Mouse (Mus musculus): ENCODE measurements at regions not wholly inside any gene's neighbourhood (a gene's known extent, or its start where the extent isn't known, plus 50 kb on each side); places are given as distances from the start of the nearest gene placed in this dataset.
A peak's percentile ranks its signal among the peaks of the same experiment; 100 is the strongest.
"Not testable (repeated sequence)": the region's sequence is repeated elsewhere in the genome, so short reads cannot be mapped to it uniquely, and the experiment has no call there.

DNA sequence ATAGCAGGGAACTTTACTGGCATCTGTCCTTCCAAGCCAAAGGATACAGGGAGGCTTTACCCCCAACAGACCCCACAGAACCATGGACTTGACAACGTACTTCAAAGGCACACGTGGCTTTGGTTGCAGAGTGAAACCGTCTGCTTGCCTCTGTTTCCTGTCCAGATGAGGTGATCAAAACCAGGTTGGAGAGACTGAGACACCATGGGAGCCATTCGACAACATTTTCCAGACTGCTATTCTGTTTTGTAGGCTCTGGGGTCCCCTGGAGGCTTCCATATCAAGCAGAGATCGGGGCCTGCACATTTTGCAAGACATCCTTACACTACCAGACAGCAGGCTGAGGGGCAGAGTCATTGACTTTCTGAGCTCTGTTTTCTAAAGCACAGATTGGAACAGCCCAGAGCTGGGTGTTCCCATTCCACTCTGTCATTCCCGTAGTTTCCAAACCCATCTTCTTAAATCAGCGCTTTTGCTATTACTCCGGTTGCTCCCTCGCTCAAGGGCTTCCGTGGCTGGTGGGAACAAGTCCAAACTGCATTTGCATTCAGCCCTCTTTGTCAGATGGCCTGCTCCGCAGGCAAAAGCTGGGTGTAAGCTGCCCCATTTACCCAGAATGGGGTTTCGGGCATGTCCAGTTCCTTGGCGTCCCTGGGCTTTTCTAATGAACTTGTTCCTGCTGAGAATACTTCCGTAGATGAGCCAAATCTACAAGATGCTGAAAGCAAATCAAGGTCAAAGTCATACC, 244.5 kb upstream of the Jarid2 start:
- peak; percentile 70 to 81 for DNase-seq
- WGBS, result 24% methylated on average over 14 of the region's 14 CpGs
- peaks cover 8% of the 10 kb centered on the region; the same call in 1 of the 2 replicates for H3K4me1 ChIP-seq (ENCODE audit: control insufficient read depth, insufficient read depth, low read length)
- no peaks in the 10 kb centered on the region for H3K27me3 ChIP-seq (ENCODE audit: control insufficient read depth, insufficient read depth, low read length)
- peak overlapping the region; percentile 51 for H3K27ac ChIP-seq (ENCODE audit: insufficient read depth, low read length)
- no peak overlapping the region for H3K4me3 ChIP-seq (replicated peaks; ENCODE audit: insufficient read depth, low read depth, low read length)
- no peak for TF ChIP-seq POLR2A (IDR thresholded peaks at IDR 0.05; ENCODE audit: borderline replicate concordance, insufficient read depth, low read length)
- no peak for TF ChIP-seq CTCF (IDR thresholded peaks at IDR 0.05; ENCODE audit: borderline replicate concordance, insufficient read depth, low read depth, low read length)

DNA sequence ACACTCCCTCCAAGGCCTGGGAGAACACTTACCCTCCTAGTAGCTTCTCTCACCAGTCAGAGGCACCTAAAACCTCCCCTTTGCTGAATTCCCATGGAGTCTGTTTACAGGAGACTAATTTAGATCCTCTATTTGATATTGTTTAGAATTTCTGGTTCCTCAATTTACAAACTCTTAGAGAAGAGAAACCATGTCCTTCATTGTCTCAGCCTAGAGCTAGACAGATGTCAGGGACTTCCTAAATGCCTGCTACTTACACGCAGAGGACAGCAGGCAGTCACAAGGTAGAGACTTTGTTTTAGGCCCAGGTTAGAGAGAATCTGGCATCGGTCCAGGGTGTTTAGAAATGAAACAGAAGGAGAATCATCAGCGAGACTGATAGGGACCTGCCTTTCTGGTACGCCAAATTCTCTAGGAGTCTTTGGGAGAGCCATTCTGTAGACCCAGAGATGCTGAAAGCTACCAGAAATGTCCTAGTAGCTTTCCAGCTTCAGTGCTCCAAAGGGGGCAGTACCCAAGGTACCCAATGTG, 238.3 kb upstream of the Jarid2 start:
- 65% methylated on average over 4 of the region's 4 CpGs for WGBS
- no peak for DNase-seq
- no peaks in the 10 kb centered on the region for H3K27me3 ChIP-seq (ENCODE audit: control insufficient read depth, insufficient read depth, low read length)
- H3K27ac ChIP-seq (ENCODE audit: insufficient read depth, low read length), result no peak overlapping the region
- TF ChIP-seq CTCF (IDR thresholded peaks at IDR 0.05; ENCODE audit: borderline replicate concordance, insufficient read depth, low read depth, low read length), result no peak
- no peak for TF ChIP-seq POLR2A (IDR thresholded peaks at IDR 0.05; ENCODE audit: borderline replicate concordance, insufficient read depth, low read length)
- peaks cover 4% of the 10 kb centered on the region; the same call in 1 of the 2 replicates for H3K4me1 ChIP-seq (ENCODE audit: control insufficient read depth, insufficient read depth, low read length)
- no peak overlapping the region for H3K4me3 ChIP-seq (replicated peaks; ENCODE audit: insufficient read depth, low read depth, low read length)

DNA sequence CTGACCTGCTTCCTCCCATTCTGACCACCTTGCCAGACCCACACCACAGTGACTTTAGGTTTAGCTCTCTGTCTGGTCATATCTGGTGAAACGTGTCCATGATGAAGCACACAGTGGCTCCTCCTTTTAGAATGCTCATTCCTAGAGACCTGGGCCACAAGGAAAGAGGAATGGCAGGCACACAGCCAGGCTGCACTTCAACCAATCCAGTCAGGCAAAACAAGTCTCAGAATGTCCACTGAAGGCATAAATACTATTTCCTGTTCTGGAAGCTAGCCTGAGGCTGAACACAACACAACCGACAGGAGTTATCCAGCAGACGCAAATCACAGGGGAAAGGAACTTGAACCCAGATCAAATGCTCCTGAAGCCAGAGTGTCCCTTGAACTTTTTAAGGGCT, 235.4 kb upstream of the Jarid2 start:
- H3K4me3 ChIP-seq (replicated peaks; ENCODE audit: insufficient read depth, low read depth, low read length), result no peak overlapping the region
- DNase-seq, result no peak
- H3K27me3 ChIP-seq (ENCODE audit: control insufficient read depth, insufficient read depth, low read length), result no peaks in the 10 kb centered on the region
- WGBS, result 74% methylated on average over 3 of the region's 3 CpGs
- TF ChIP-seq POLR2A (IDR thresholded peaks at IDR 0.05; ENCODE audit: borderline replicate concordance, insufficient read depth, low read length) (no peak), CTCF (IDR thresholded peaks at IDR 0.05; ENCODE audit: borderline replicate concordance, insufficient read depth, low read depth, low read length) (no peak)
- no peak overlapping the region for H3K27ac ChIP-seq (ENCODE audit: insufficient read depth, low read length)
- peaks cover 11% of the 10 kb centered on the region; the same call in 1 of the 2 replicates for H3K4me1 ChIP-seq (ENCODE audit: control insufficient read depth, insufficient read depth, low read length)

DNA sequence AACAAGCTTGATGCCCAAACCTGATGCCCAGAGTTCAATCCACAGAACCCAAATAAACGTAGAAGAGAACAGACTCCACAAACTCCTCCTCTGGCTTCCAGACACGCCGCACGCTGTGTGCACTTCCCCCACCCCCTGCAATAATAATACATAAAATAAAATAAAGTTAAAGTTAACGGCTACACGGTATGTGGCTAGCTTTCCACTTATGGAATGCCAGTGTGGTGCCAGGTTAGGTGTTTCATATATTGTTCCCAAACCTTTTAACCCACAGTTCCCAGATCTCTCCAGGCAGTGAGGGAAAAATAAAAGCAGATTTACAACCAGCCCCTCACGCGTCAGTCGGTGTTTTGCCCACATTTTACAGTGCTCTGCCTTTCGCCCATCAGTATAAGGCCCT, 233.8 kb upstream of the Jarid2 start:
- no peak overlapping the region for H3K27ac ChIP-seq (ENCODE audit: insufficient read depth, low read length)
- WGBS, result 98% methylated on average over 10 of the region's 10 CpGs
- TF ChIP-seq CTCF (IDR thresholded peaks at IDR 0.05; ENCODE audit: borderline replicate concordance, insufficient read depth, low read depth, low read length) (no peak), POLR2A (IDR thresholded peaks at IDR 0.05; ENCODE audit: borderline replicate concordance, insufficient read depth, low read length) (no peak)
- DNase-seq, result no peak
- no peak overlapping the region for H3K4me3 ChIP-seq (replicated peaks; ENCODE audit: insufficient read depth, low read depth, low read length)
- H3K27me3 ChIP-seq (ENCODE audit: control insufficient read depth, insufficient read depth, low read length), result no peaks in the 10 kb centered on the region
- peaks cover 11% of the 10 kb centered on the region; the same call in 1 of the 2 replicates for H3K4me1 ChIP-seq (ENCODE audit: control insufficient read depth, insufficient read depth, low read length)

DNA sequence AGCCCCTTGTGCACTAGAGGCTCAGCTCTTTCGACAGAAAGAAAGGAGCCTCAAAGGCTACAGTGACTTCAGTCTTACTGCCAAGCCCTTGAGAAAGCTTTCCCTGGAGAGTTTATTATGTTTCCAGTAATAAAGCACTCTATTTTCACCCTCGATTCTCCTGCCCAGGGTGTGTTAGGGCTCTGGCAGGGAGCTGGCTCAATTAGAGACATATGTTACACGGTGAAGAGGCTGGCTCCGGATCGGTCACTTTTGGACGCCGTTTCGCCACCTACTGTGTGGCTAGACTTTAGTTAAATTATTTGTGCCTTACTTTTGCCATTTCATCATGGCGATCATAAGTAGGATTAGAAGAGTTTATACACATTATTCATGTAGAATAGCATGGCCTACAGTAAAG, 232.7 kb upstream of the Jarid2 start:
- Histone ChIP-seq H3K4me3 (replicated peaks; ENCODE audit: insufficient read depth, low read depth, low read length) (no peak overlapping the region), H3K27me3 (ENCODE audit: control insufficient read depth, insufficient read depth, low read length) (no peaks in the 10 kb centered on the region), H3K27ac (ENCODE audit: insufficient read depth, low read length) (no peak overlapping the region), H3K4me1 (ENCODE audit: control insufficient read depth, insufficient read depth, low read length) (peaks cover 11% of the 10 kb centered on the region)
- TF ChIP-seq POLR2A (IDR thresholded peaks at IDR 0.05; ENCODE audit: borderline replicate concordance, insufficient read depth, low read length) (no peak), CTCF (IDR thresholded peaks at IDR 0.05; ENCODE audit: borderline replicate concordance, insufficient read depth, low read depth, low read length) (no peak)
- DNase-seq, result peak; percentile 81 to 86
- WGBS, result 5% methylated on average over 9 of the region's 9 CpGs

DNA sequence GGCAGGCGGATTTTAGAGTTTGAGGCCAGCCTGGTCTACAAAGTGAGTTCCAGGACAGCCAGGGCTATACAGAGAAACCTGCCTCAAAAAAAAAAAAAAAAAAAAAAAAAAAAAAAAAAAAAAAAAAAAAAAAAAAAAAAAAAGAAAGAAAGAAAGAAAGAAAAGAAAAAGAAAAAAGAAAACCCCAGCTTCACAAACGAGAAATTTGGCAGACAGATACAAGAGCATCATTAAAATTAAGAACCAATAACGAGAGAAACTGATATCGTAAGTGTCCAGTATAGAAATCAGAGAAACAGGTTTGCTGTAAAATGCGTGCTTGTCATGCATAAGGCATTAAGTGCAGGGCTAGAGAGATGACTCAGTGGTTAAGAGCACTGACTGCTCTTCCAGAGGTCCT, 228.4 kb upstream of the Jarid2 start:
- H3K4me3 ChIP-seq (replicated peaks; ENCODE audit: insufficient read depth, low read depth, low read length); DNase-seq; H3K27ac ChIP-seq (ENCODE audit: insufficient read depth, low read length); H3K27me3 ChIP-seq (ENCODE audit: control insufficient read depth, insufficient read depth, low read length): not testable (repeated sequence)
- peaks cover 25% of the 10 kb centered on the region for H3K4me1 ChIP-seq (ENCODE audit: control insufficient read depth, insufficient read depth, low read length)
- WGBS, result 89% methylated on average over 5 of the region's 5 CpGs

DNA sequence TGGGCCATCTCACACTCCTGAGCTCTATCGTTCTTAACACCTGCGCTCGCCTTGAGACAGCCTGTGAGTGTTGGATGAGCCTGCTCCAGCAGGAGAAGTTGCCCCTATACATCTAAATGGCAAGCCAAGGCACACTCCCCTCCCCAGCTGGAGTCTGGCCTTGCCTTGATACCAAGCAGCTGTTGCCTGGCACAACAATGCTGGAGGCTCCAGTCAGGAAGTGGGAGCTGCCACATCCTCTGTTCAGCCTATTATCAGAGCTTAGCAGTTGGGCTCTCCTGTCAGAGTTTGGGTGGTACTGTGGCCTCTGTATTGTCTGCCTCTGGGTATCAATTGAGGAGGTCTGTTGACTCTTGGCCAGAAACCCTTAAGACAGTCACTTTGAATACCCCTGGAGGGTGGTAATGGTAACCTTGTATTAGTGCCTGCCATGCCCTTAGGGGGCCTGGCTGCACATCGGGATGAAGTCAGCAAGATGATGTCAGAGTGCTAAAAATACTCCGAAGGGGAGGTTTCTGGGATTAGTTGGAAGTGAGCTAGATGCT, 227.4 kb upstream of the Jarid2 start:
- Histone ChIP-seq H3K4me3 (replicated peaks; ENCODE audit: insufficient read depth, low read depth, low read length) (no peak overlapping the region), H3K27me3 (ENCODE audit: control insufficient read depth, insufficient read depth, low read length) (no peaks in the 10 kb centered on the region), H3K27ac (ENCODE audit: insufficient read depth, low read length) (no peak overlapping the region), H3K4me1 (ENCODE audit: control insufficient read depth, insufficient read depth, low read length) (peaks cover 20% of the 10 kb centered on the region)
- TF ChIP-seq POLR2A (IDR thresholded peaks at IDR 0.05; ENCODE audit: borderline replicate concordance, insufficient read depth, low read length) (no peak), CTCF (IDR thresholded peaks at IDR 0.05; ENCODE audit: borderline replicate concordance, insufficient read depth, low read depth, low read length) (no peak)
- peak; percentile 32 to 59 for DNase-seq
- WGBS, result 49% methylated on average over 5 of the region's 5 CpGs

Data from cerebellum, adult 2 months (tissue).